Mouse (Mus musculus) CH12.LX (cell line): ENCODE data around the gene Cacna2d1. TPM values are rescaled to one million over a fixed set of nuclear protein-coding genes. Genes with fewer than 3 reads are reported as not detected.

Experiments used
- DNase-seq: peaks from one replicate; pipeline ENCODE4 v3.0.0-alpha.2; 2013; ENCODE audit errors: extremely low read depth
- H3K27ac ChIP-seq: 2 replicates; pipeline ENCODE4 v1.5.1; 2012; ENCODE audit warnings: low read depth, mild to moderate bottlenecking, control low read depth, moderate library complexity; ENCODE audit not compliant: insufficient read depth
- H3K27me3 ChIP-seq: replicated peaks from 2 replicates; pipeline ENCODE3; 2012; ENCODE audit warnings: inconsistent platforms
- H3K36me3 ChIP-seq, 2 experiments: replicated peaks in 1 of 2; 2 replicates each; pipeline versions ENCODE3 to v1.6.1; 2012; ENCODE audit warnings: inconsistent platforms in 1 of 2, low read length in 1 of 2, mild to moderate bottlenecking in 1 of 2, mixed read lengths in 1 of 2, moderate library complexity in 1 of 2; ENCODE audit not compliant: control insufficient read depth in 1 of 2, insufficient read depth in 1 of 2
- H3K4me1 ChIP-seq, 2 experiments: 2 replicates each; pipeline ENCODE4 v1.6.1; 2012; ENCODE audit warnings: inconsistent platforms in 1 of 2, moderate library complexity in 1 of 2; ENCODE audit not compliant: insufficient read depth in 2 of 2, control insufficient read depth in 1 of 2
- H3K4me2 ChIP-seq: 2 replicates; pipeline ENCODE4 v1.6.1; 2012; ENCODE audit warnings: low read depth, mild to moderate bottlenecking, control low read depth; ENCODE audit not compliant: poor library complexity, insufficient read depth, severe bottlenecking
- H3K4me3 ChIP-seq, 3 experiments: fragments of 150-350 bp in 1 of 3; sonication (generic) in 1 of 3; replicated peaks in 1 of 3; 2 replicates each; pipeline versions ENCODE3 to v1.5.1; 2011 to 2012; ENCODE audit warnings: low read depth in 2 of 3, low read length in 2 of 3, mild to moderate bottlenecking in 2 of 3, moderate library complexity in 2 of 3, control low read depth in 1 of 3, improper control_type of control experiment in 1 of 3, inconsistent platforms in 1 of 3, mixed read lengths in 1 of 3; ENCODE audit not compliant: poor library complexity in 1 of 3
- H3K79me2 ChIP-seq: replicated peaks from 2 replicates; pipeline ENCODE4 v1.6.1; 2012; ENCODE audit warnings: mild to moderate bottlenecking, moderate library complexity; ENCODE audit not compliant: control insufficient read depth, poor library complexity, insufficient read depth, severe bottlenecking; ENCODE audit errors: extremely low read depth
- H3K9ac ChIP-seq: 2 replicates; pipeline ENCODE4 v1.6.1; 2012; ENCODE audit warnings: low read depth, mild to moderate bottlenecking, control low read depth, moderate library complexity; ENCODE audit not compliant: insufficient read depth
- H3K9me3 ChIP-seq: replicated peaks from 2 replicates; pipeline ENCODE3; 2012; ENCODE audit warnings: low read length, inconsistent platforms, mixed read lengths
- CHD2 ChIP-seq: IDR thresholded peaks from 2 replicates; pipeline ENCODE4 v1.6.1; 2011; ENCODE audit warnings: low read length, improper control_type of control experiment
- CTCF ChIP-seq, 2 experiments: IDR thresholded peaks in 1 of 2; conservative IDR thresholded peaks in 1 of 2; 2 replicates each; pipeline ENCODE4 v1.5.1; 2011 to 2012; ENCODE audit warnings: low read depth in 2 of 2, low read length in 2 of 2, improper control_type of control experiment in 1 of 2, inconsistent platforms in 1 of 2, mild to moderate bottlenecking in 1 of 2, moderate library complexity in 1 of 2
- E2F4 ChIP-seq: IDR thresholded peaks from 2 replicates; pipeline ENCODE4 v1.6.1; 2011; ENCODE audit warnings: low read depth, low read length, improper control_type of control experiment; ENCODE audit not compliant: insufficient replicate concordance
- EP300 ChIP-seq: IDR thresholded peaks from 2 replicates; pipeline ENCODE4 v1.6.1; 2011; ENCODE audit warnings: low read length, improper control_type of control experiment
- HCFC1 ChIP-seq: IDR thresholded peaks from 2 replicates; pipeline ENCODE4 v1.6.1; 2012; ENCODE audit warnings: low read depth, mild to moderate bottlenecking, inconsistent platforms, low read length, improper control_type of control experiment
- IRF4 ChIP-seq: IDR thresholded peaks from 2 replicates; pipeline ENCODE4 v1.6.1; 2014; ENCODE audit warnings: low read depth, mild to moderate bottlenecking, inconsistent platforms, low read length, improper control_type of control experiment
- JUND ChIP-seq: conservative IDR thresholded peaks from 2 replicates; pipeline ENCODE4 v1.6.1; 2011; ENCODE audit warnings: low read depth, low read length, improper control_type of control experiment
- MEF2A ChIP-seq: IDR thresholded peaks from 2 replicates; pipeline ENCODE4 v1.6.1; 2014; ENCODE audit warnings: low read depth, mild to moderate bottlenecking, inconsistent platforms, low read length, improper control_type of control experiment, borderline replicate concordance
- MYC ChIP-seq: IDR thresholded peaks from 2 replicates; pipeline ENCODE4 v1.6.1; 2011; ENCODE audit warnings: low read depth, mild to moderate bottlenecking, improper control_type of control experiment, low read length
- POLR2A ChIP-seq: IDR thresholded peaks from 2 replicates; pipeline ENCODE4 v1.6.1; 2011; ENCODE audit warnings: low read depth, mild to moderate bottlenecking, improper control_type of control experiment, low read length
- RAD21 ChIP-seq: IDR thresholded peaks from 2 replicates; pipeline ENCODE4 v1.6.1; 2011; ENCODE audit warnings: low read depth, mild to moderate bottlenecking, low read length, improper control_type of control experiment, moderate library complexity
- SIN3A ChIP-seq: IDR thresholded peaks from 2 replicates; pipeline ENCODE4 v1.6.1; 2012; ENCODE audit warnings: low read length, improper control_type of control experiment, inconsistent platforms
- TCF12 ChIP-seq: IDR thresholded peaks from 2 replicates; pipeline ENCODE4 v1.6.1; 2014; ENCODE audit warnings: low read depth, mild to moderate bottlenecking, inconsistent platforms, low read length, improper control_type of control experiment
- USF1 ChIP-seq: IDR thresholded peaks from 2 replicates; pipeline ENCODE4 v1.6.1; 2014; ENCODE audit warnings: low read depth, mild to moderate bottlenecking, inconsistent platforms, low read length, improper control_type of control experiment
- USF2 ChIP-seq: conservative IDR thresholded peaks from 2 replicates; pipeline ENCODE4 v1.6.1; 2011; ENCODE audit warnings: low read depth, low read length, improper control_type of control experiment
- ZNF384 ChIP-seq: IDR thresholded peaks from 2 replicates; pipeline ENCODE4 v1.6.1; 2012; ENCODE audit warnings: low read depth, low read length, improper control_type of control experiment, inconsistent platforms
- dilution Hi-C: fragments of 300-500 bp; cut with MboI; formaldehyde crosslinking; loops from 2 replicates; pipeline ENCODE4 v1.14.3; 2020; ENCODE audit warnings: low sequenced_read_pairs; ENCODE audit not compliant: extremely low pct_unique_long_range_greater_than_20kb, extremely low pct_ligation_motif_present
- in situ Hi-C: fragments of 300-500 bp; cut with MboI; formaldehyde crosslinking; loops from 3 replicates; pipeline ENCODE4 v1.14.3; 2019; ENCODE audit warnings: low sequenced_read_pairs, low pct_ligation_motif_present, low pct_unique_long_range_greater_than_20kb, mixed read lengths
- polyA plus RNA-seq: library from polyadenylated mRNA; unstranded; fragments of >175 nt; gene quantifications from 2 replicates; pipeline ENCODE4 v1.2.1, GENCODE M21; 2012; ENCODE audit warnings: low read depth; ENCODE audit not compliant: insufficient read length
- total RNA-seq, 2 experiments: library from RNA; depleted of rRNA; stranded (reverse); fragments of 300-350 nt in 1 of 2; fragments of >200 nt in 1 of 2; gene quantifications; 2 replicates each; pipeline ENCODE4 v1.2.3; 2012 to 2014

Cacna2d1 gene
- total and polyA plus RNA-seq, 3 experiments: 0.13 to 1.3 (median 0.28) TPM

- no peaks in the 10 kb centered on the region; the same call in 1 of the 2 replicates for H3K79me2 ChIP-seq
- TF ChIP-seq JUND: no peak
- no peak for TF ChIP-seq HCFC1
- peaks cover 3% of the 10 kb centered on the region for H3K9me3 ChIP-seq
- in situ Hi-C loops: no loop called here
- H3K27ac ChIP-seq: peak overlapping the region; percentile 64; the same call in 1 of the 2 replicates
- no peaks in the 10 kb centered on the region for H3K36me3 ChIP-seq
- dilution Hi-C loops: no loop called here
- no peak for DNase-seq
- no peaks in the 10 kb centered on the region for H3K4me1 ChIP-seq
- H3K9ac ChIP-seq: peak overlapping the region; percentile 33; the same call in 1 of the 2 replicates
- H3K4me2 ChIP-seq: no peak overlapping the region; the same call in 1 of the 2 replicates
- no peaks in the 10 kb centered on the region for H3K27me3 ChIP-seq
- no peak overlapping the region for H3K4me3 ChIP-seq
Measured at GRCm38 (mm10) chr5:16315983-16316390, 381.5 kb downstream of the Cacna2d1 start.

- Histone ChIP-seq H3K36me3 (no peaks in the 10 kb centered on the region), H3K4me2 (0 out of 2 replicates have a peak overlapping the region, but pooled peaks have one; percentile 21), H3K27ac (peak overlapping the region; percentile 49; the same call in 1 of the 2 replicates), H3K4me3 (no peak overlapping the region), H3K9ac (no peak overlapping the region), H3K9me3 (peaks cover 3% of the 10 kb centered on the region), H3K27me3 (no peaks in the 10 kb centered on the region), H3K4me1 (no peaks in the 10 kb centered on the region), H3K79me2 (no peaks in the 10 kb centered on the region; the same call in 1 of the 2 replicates)
- no peak for DNase-seq
- TF ChIP-seq ZNF384 (peak; percentile 69), MYC (no peak), IRF4 (peak; percentile 52), SIN3A (no peak), TCF12 (no peak), E2F4 (no peak), CTCF (conservative IDR thresholded peaks at IDR 0.05 in 1 of 2, IDR thresholded peaks at IDR 0.05 in 1 of 2; ENCODE audit: low read depth in 2 of 2, low read length in 2 of 2) (no peak), JUND (no peak), EP300 (peak; percentile 36; the same call in 1 of the 2 replicates), RAD21 (no peak), USF1 (no peak), POLR2A (peak; percentile 40), USF2 (no peak), CHD2 (no peak), MEF2A (peak; percentile 87; the same call in 1 of the 2 replicates)
- dilution Hi-C loops: no loop called here
- in situ Hi-C loops: no loop called here
Measured at GRCm38 (mm10) chr5:16317680-16318242, 383.3 kb downstream of the Cacna2d1 start.
